8 mouse cellular contexts compared by ENCODE assay signal in the genomic region with DNA sequence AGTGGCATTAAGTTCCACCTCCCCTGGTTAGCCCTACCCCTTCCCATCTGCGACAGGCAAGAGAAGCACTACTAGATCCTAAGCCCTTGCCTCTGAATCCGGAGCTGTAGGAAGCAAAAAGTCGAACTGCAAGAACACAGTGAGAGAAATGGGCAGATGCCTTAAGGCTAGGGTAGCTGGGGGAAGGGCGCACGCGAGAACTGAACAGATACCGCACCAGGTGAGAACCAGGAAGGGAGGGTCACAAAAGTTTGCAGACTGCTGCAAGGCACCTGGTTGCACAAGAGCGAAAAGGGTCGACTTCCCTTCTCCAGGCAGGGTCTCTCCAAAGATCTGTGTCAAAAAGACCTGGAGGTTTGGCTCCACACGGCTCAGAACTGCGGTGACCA. TPM values are rescaled to one million over a fixed set of nuclear protein-coding genes. Genes with fewer than 3 reads are reported as not detected.
DNase-seq lines count a peak whose midpoint lies in the region; ATAC-seq and TF ChIP-seq lines count a peak whose summit lies in the region.

No protein-coding gene starts in this region.

- peaks cover 14% of the 10 kb centered on the region for H3K4me1 ChIP-seq in E14TG2a.4 (replicated peaks; ENCODE audit: low read depth, low read length)
- H3K4me1 ChIP-seq in embryonic facial prominence, embryonic 13.5 days: peaks cover 8% of the 10 kb centered on the region
- H3K4me1 ChIP-seq in hindbrain, embryonic 11.5 days (replicated peaks; ENCODE audit: control insufficient read depth, insufficient read depth, low read length): peaks cover 3% of the 10 kb centered on the region; the same call in 1 of the 2 replicates
- H3K4me1 ChIP-seq in limb, embryonic 12.5 days (replicated peaks): peaks cover 6% of the 10 kb centered on the region; the same call in 1 of the 2 replicates

- peak overlapping the region; percentile 71 for H3K9ac ChIP-seq in embryonic facial prominence, embryonic 13.5 days
- H3K9ac ChIP-seq in hindbrain, embryonic 11.5 days (ENCODE audit: low read depth, low read length): no peak overlapping the region
- peak overlapping the region; percentile 63 for H3K9ac ChIP-seq in limb, embryonic 12.5 days (replicated peaks)

- H3K27me3 ChIP-seq in E14TG2a.4 (ENCODE audit: insufficient read depth, low read length): peaks cover 34% of the 10 kb centered on the region
- peaks cover 40% of the 10 kb centered on the region for H3K27me3 ChIP-seq in embryonic facial prominence, embryonic 13.5 days
- peaks cover 14% of the 10 kb centered on the region; the same call in 1 of the 2 replicates for H3K27me3 ChIP-seq in hindbrain, embryonic 11.5 days (ENCODE audit: control insufficient read depth, insufficient read depth, low read length)
- peaks cover 32% of the 10 kb centered on the region for H3K27me3 ChIP-seq in limb, embryonic 12.5 days

- no peaks in the 10 kb centered on the region for H3K9me3 ChIP-seq in E14TG2a.4 (ENCODE audit: low read length)
- no peaks in the 10 kb centered on the region for H3K9me3 ChIP-seq in embryonic facial prominence, embryonic 13.5 days
- H3K9me3 ChIP-seq in hindbrain, embryonic 11.5 days (ENCODE audit: control insufficient read depth, low read length): no peaks in the 10 kb centered on the region
- H3K9me3 ChIP-seq in limb, embryonic 12.5 days: no peaks in the 10 kb centered on the region

- H3K27ac ChIP-seq in embryonic facial prominence, embryonic 13.5 days: no peak overlapping the region
- no peak overlapping the region for H3K27ac ChIP-seq in hindbrain, embryonic 11.5 days (ENCODE audit: low read depth, low read length)
- no peak overlapping the region for H3K27ac ChIP-seq in limb, embryonic 12.5 days

- no peaks in the 10 kb centered on the region for H3K36me3 ChIP-seq in E14TG2a.4 (ENCODE audit: insufficient read depth, low read length)
- H3K36me3 ChIP-seq in embryonic facial prominence, embryonic 13.5 days: no peaks in the 10 kb centered on the region
- H3K36me3 ChIP-seq in hindbrain, embryonic 11.5 days (ENCODE audit: control insufficient read depth, insufficient read depth, low read length): no peaks in the 10 kb centered on the region
- H3K36me3 ChIP-seq in limb, embryonic 12.5 days: no peaks in the 10 kb centered on the region

- peak overlapping the region; percentile 80 for H3K4me3 ChIP-seq in E14TG2a.4 (replicated peaks; ENCODE audit: low read length)
- peak overlapping the region; percentile 63 for H3K4me3 ChIP-seq in embryonic facial prominence, embryonic 13.5 days
- H3K4me3 ChIP-seq in hindbrain, embryonic 11.5 days (ENCODE audit: low read depth, low read length): peak overlapping the region; percentile 57
- peak overlapping the region; percentile 62 for H3K4me3 ChIP-seq in limb, embryonic 12.5 days (replicated peaks)

- TF ChIP-seq CTCF in E14TG2a.4 (conservative IDR thresholded peaks at IDR 0.05; ENCODE audit: low read length): no peak

- ATAC-seq in embryonic facial prominence, embryonic 13.5 days (ENCODE audit: insufficient number of reproducible peaks, insufficient read depth, low FRiP score, low TSS enrichment, low read depth): 0 out of 2 replicates have a peak, but pooled peaks have one; percentile 28
- ATAC-seq in hindbrain, embryonic 11.5 days (ENCODE audit: low FRiP score): peak; percentile 15
- ATAC-seq in limb, embryonic 12.5 days (ENCODE audit: insufficient number of reproducible peaks, insufficient read depth, low FRiP score, low TSS enrichment, low read depth): peak; percentile 30; the same call in 1 of the 2 replicates

- DNase-seq in adrenal gland, postnatal 25 days: peak; percentile 6
- DNase-seq in adrenal gland, postnatal 4 days (ENCODE audit: low spot score in 2 of 2): no peak
- no peak for DNase-seq in hindbrain, embryonic 11.5 days (ENCODE audit: low spot score)
- peak; percentile 52 to 60 for DNase-seq in right cerebral cortex, postnatal 10 days (ENCODE audit: low spot score in 2 of 2)
- no peak for DNase-seq in gastrocnemius, postnatal 10 days

- WGBS in embryonic facial prominence, embryonic 13.5 days: under 1% methylated on average over 11 of the region's 11 CpGs
- under 1% methylated on average over 11 of the region's 11 CpGs for WGBS in hindbrain, embryonic 11.5 days
- WGBS in limb, embryonic 12.5 days: under 1% methylated on average over 11 of the region's 11 CpGs

- H3K4me2 ChIP-seq in embryonic facial prominence, embryonic 13.5 days: peak overlapping the region; percentile 99
- peak overlapping the region; percentile 97 for H3K4me2 ChIP-seq in hindbrain, embryonic 11.5 days (replicated peaks; ENCODE audit: low read depth, low read length)
- H3K4me2 ChIP-seq in limb, embryonic 12.5 days: peak overlapping the region; percentile 95

RNA-seq across cellular contexts. Expression of a gene that starts 0.7 kb away (rescaled TPM):
- 7.0 and 7.5 TPM in 2 replicates for total RNA-seq in adrenal gland, postnatal 25 days (2021)
- total RNA-seq in adrenal gland, postnatal 4 days (2021): 1 to 10 TPM; 4.1 to 6.4 TPM
- 1.6 and 2.1 TPM in 2 replicates for polyA plus RNA-seq in embryonic facial prominence, embryonic 13.5 days (2015; fragmentation: Nextera tagmentation; extraction: Ambion mirVana)
- 1.5 and 1.6 TPM in 2 replicates for polyA plus RNA-seq in hindbrain, embryonic 11.5 days (2014; fragmentation: Nextera tagmentation; extraction: Ambion mirVana)
- 1.1 and 1.7 TPM in 2 replicates for polyA plus RNA-seq in limb, embryonic 12.5 days (2016; fragmentation: Nextera tagmentation; extraction: Ambion mirVana)
- total RNA-seq in gastrocnemius, postnatal 10 days (2021): 1 to 10 TPM; 2.7 to 4.6 TPM

Comparison
In these comparisons a context has a peak if more than half of its experiments do, and no peak if none do; other contexts are left out.
1. DNase-seq: peak in adrenal gland, postnatal 25 days (single experiment) and right cerebral cortex, postnatal 10 days (2 of 2); none in adrenal gland, postnatal 4 days (0 of 2), hindbrain, embryonic 11.5 days (single experiment) and gastrocnemius, postnatal 10 days (single experiment).
2. Peak in every context shown above with its lines, with median percentiles within 50 percentile points of each other: H3K4me3 ChIP-seq, ATAC-seq and H3K4me2 ChIP-seq.